Mouse (Mus musculus): ENCODE measurements around the gene Scnn1a.

Gene Scnn1a

DNA sequence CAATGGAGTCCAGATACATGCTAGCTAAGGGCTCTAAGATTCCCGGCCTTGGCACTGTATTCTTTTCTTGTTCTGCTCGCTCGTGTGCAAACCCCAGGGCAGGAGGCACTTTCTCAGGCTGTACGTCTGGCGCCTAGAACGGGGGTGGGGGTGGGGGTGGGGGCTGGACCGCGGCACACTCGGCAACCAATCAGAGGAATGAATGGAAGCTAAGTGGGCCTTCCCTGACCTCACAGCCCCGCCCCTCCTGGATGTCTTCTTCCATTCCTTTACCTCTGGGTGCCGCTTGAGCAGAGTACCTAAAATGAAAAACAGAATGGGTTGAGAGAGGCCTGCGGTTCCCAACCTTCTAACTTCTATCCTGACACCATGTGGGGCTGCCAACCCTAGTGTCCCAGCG is 11.5 kb upstream of the Scnn1a start:
- DNase-seq (ENCODE audit: extremely low read depth, low read depth) = no peak

DNA sequence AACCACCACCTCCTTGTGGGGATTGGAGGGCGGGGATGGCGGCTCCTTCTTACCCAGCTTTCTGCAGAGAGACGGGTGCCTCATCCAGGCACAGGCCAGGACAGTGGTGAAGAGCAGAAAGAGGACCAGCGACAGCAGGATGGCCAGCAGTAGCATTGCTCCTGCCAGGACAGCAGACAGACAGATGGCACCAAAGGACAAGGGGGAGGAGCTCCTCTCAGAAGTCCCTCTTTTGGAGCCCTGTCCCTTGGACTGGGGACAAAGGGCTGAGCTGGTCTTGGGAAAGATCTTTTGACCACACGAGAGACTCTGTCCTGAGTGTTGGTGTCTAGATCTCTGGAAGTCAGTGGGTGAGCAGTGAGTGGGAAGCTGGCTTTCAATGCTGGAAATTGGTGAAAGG is 11.1 kb upstream of the Scnn1a start:
- no peak for DNase-seq (ENCODE audit: extremely low read depth, low read depth)

GRCm38 (mm10) chr6:125312171-125312570 is 8.3 kb upstream of the Scnn1a start:
- no peak for DNase-seq (ENCODE audit: extremely low read depth, low read depth)

- DNase-seq (ENCODE audit: extremely low read depth, low read depth) = no peak
These were observed 7.7 kb upstream of the Scnn1a start for GRCm38 (mm10) chr6:125312581-125313355.

DNA sequence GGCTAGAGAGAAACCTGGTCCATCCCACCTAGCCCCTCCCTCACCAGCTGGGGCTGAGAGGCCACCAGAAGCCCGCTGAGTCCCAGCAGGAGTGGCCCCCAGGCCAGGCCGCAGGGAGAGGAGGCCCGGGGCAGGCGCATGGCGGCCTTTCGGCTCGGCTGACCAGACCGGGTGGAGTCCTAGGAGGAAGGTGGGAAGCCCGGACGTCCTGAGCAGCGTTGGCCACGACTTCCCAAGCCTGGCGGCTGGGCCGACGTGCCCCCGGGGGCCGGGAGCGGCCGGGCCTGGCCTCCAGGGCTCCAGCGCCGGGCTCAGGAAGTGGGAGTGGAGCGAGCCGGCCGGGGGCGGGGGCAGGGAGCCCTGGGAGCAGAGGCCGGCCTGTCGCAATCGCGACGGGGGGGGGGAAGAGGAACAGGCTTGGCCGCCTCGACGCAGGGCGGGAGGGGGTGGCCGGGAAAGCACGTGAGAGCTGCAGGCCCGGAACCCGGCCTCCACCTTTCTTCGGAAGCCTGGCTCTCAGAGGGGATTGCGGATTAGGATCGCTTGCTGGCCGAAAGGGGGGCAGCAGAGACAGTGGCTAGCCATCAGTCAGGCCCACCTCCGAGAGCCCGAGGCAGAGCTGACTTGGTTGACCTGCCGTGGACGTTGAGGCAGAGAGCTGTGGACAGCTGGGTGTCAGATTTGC is 6.8 kb upstream of the Scnn1a start, which contains the start of gene Ltbr:
TSS of gene Ltbr (minus strand) at position 340 of the 685 bp plus-strand sequence.
- DNase-seq (ENCODE audit: extremely low read depth, low read depth) = peak; percentile 36

GRCm38 (mm10) chr6:125314231-125314563 is 6.3 kb upstream of the Scnn1a start:
- DNase-seq (ENCODE audit: extremely low read depth, low read depth) = no peak

DNA sequence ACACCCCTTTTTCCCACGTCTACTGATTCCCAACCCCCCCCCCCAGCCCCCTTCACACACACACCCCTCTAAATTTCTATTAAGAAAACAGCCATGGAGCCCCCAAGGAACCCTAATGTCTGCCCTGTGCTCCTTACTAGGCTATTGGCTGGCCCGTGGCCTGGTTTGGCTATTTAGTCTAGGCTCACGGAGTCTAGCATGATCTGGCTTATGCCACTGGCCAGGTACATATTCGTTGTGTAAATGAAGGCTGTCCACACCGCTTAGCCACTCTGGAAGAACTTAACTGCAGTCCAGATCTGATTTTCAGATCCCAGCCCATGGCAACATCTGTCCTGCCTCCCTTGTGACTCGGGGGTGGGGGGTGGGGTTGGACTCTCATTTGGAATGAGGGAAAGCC is 5.7 kb upstream of the Scnn1a start:
- DNase-seq (ENCODE audit: extremely low read depth, low read depth) = no peak

GRCm38 (mm10) chr6:125317077-125317476 is 3.4 kb upstream of the Scnn1a start:
- DNase-seq (ENCODE audit: extremely low read depth, low read depth) = no peak

GRCm38 (mm10) chr6:125318981-125319918 is 1.2 kb upstream of the Scnn1a start:
- no peak for DNase-seq (ENCODE audit: extremely low read depth, low read depth)

- DNase-seq (ENCODE audit: extremely low read depth, low read depth) = no peak
These were observed 551 bp upstream of the Scnn1a start for GRCm38 (mm10) chr6:125319919-125320296.

GRCm38 (mm10) chr6:125321114-125321855 is 826 bp downstream of the Scnn1a start:
- DNase-seq (ENCODE audit: extremely low read depth, low read depth) = no peak

GRCm38 (mm10) chr6:125322794-125323193 is 2.3 kb downstream of the Scnn1a start:
- no peak for DNase-seq (ENCODE audit: extremely low read depth, low read depth)

GRCm38 (mm10) chr6:125323547-125323946 is 3.1 kb downstream of the Scnn1a start:
- DNase-seq (ENCODE audit: extremely low read depth, low read depth) = no peak

- no peak for DNase-seq (ENCODE audit: extremely low read depth, low read depth)
These were observed 4.9 kb downstream of the Scnn1a start for GRCm38 (mm10) chr6:125325337-125325736.

- DNase-seq (ENCODE audit: extremely low read depth, low read depth) = no peak
These were observed 7.8 kb downstream of the Scnn1a start for GRCm38 (mm10) chr6:125328243-125328642.

GRCm38 (mm10) chr6:125330626-125331326 is 10.3 kb downstream of the Scnn1a start:
- peak; percentile 44 for DNase-seq (ENCODE audit: extremely low read depth, low read depth)

DNA sequence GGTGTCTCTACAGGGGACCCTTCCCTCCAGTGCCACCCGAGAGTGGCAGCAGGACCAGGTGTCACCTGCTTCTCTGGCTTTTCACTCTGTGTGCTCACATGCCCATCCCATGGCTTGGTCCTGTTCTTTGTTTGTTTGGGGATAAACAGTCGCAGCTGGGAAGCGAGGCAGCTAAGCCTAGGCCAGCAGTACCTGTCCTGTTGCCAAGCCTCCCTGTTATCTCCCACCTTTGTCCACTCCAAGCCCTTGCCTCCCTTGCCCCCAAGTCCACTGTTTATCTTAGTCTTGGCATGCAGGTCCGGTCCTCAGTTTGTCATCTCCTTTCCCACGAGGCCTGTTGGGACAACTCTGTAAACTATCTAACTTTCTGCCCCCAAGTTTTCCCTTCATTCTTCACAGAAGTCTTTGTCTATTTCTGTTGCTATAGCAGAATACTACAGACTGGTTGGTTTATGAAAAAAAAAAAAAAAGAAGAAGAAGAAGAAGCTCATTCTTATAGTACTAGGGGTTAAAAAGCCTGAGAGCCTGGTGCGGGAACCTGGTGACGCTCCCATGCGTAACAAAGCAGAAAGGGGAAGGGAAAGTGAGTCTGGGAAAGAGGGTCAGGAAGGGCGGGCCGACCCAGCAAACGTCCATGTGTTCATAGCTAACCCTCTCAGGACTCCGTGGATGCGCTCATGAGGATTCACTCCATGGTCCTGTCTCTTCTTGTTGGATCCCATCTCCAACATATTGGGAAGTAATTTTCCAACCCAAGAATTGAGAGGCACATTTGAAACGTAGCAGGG is 12.8 kb downstream of the Scnn1a start:
- no peak for DNase-seq (ENCODE audit: extremely low read depth, low read depth)

- no peak for DNase-seq (ENCODE audit: extremely low read depth, low read depth)
These were observed 13.9 kb downstream of the Scnn1a start for GRCm38 (mm10) chr6:125334356-125334755.

GRCm38 (mm10) chr6:125338791-125339660 is 18.6 kb downstream of the Scnn1a start:
- no peak for DNase-seq (ENCODE audit: extremely low read depth, low read depth)
